Mouse (Mus musculus) bone marrow macrophage, adult 2 months (primary cell): ENCODE results near the gene Itih5. TPM values are rescaled to one million over a fixed set of nuclear protein-coding genes. Genes with fewer than 3 reads are reported as not detected.

Experiments used
- H3K27ac ChIP-seq: 2 replicates; pipeline ENCODE4 v1.5.1; 2012; ENCODE audit warnings: low read depth, low read length; ENCODE audit not compliant: insufficient read depth
- H3K4me1 ChIP-seq: 2 replicates; pipeline ENCODE4 v1.6.1; 2012; ENCODE audit warnings: low read length; ENCODE audit not compliant: control insufficient read depth, insufficient read depth
- H3K4me3 ChIP-seq: 2 replicates; pipeline ENCODE4 v1.5.1; 2012; ENCODE audit warnings: mild to moderate bottlenecking, low read length, moderate library complexity; ENCODE audit not compliant: insufficient read depth
- CTCF ChIP-seq: IDR thresholded peaks from 2 replicates; pipeline ENCODE4 v1.5.1; 2012; ENCODE audit warnings: low read depth, mild to moderate bottlenecking, low read length, moderate library complexity
- POLR2A ChIP-seq: IDR thresholded peaks from 2 replicates; pipeline ENCODE4 v1.6.1; 2012; ENCODE audit warnings: mild to moderate bottlenecking, low read depth, low read length, borderline replicate concordance
- polyA plus RNA-seq: library from polyadenylated mRNA; stranded (reverse); fragments of >200 nt; gene quantifications from 2 replicates; pipeline ENCODE4 v1.2.4, GENCODE M21; 2012; ENCODE audit not compliant: missing spikeins, insufficient read depth, insufficient read length

Itih5 gene
- polyA plus RNA-seq, 1 experiment = not detected

DNA sequence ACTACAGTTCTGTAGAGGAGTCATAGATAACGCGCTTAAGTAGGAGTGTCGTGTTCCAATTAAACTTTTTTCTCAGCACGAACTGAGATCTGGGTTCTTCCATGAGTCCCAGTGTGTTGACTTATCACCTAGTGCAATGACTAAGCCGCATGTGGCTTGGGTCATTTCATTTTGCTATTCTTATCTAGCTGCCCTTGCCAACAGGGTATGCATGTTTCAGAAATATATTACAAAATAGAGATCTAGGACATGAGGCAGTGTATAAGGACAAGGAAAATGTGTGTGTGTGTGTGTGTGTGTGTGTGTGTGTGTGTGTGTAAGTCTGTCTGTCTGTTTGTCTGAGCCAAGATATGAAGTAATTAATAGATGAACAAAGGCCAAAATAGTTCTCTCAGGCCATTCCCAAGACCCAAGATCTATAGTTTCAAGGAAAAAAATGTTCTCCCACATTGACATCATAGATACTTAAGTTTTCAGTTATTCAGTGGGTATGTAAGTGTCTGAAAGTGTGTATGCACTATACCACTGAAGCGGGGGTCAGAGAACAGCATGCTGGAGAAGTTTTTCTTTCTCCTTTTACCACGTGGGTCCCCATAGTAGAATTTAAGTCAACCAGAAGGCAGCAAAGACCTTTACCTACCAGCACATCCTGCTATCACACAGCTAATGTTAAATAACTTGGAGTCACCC lies 62.6 kb downstream of the Itih5 start:
- Histone ChIP-seq H3K4me3 (no peak overlapping the region), H3K4me1 (no peaks in the 10 kb centered on the region), H3K27ac (no peak overlapping the region)
- TF ChIP-seq CTCF = no peak

- H3K4me3 ChIP-seq = no peak overlapping the region
- TF ChIP-seq CTCF = no peak
- no peak for TF ChIP-seq POLR2A
- H3K27ac ChIP-seq = no peak overlapping the region
- H3K4me1 ChIP-seq = no peaks in the 10 kb centered on the region
Measured at GRCm38 (mm10) chr2:10216566-10217247, 63.3 kb downstream of the Itih5 start.

- Histone ChIP-seq H3K4me1 (no peaks in the 10 kb centered on the region), H3K27ac (no peak overlapping the region), H3K4me3 (no peak overlapping the region)
- TF ChIP-seq POLR2A (no peak), CTCF (no peak)
Measured at GRCm38 (mm10) chr2:10221862-10222261, 68.5 kb downstream of the Itih5 start.

GRCm38 (mm10) chr2:10226907-10227306 lies 73.5 kb downstream of the Itih5 start:
- Histone ChIP-seq H3K4me1 (no peaks in the 10 kb centered on the region), H3K27ac (no peak overlapping the region), H3K4me3 (no peak overlapping the region)
- TF ChIP-seq CTCF = no peak
- TF ChIP-seq POLR2A = no peak

DNA sequence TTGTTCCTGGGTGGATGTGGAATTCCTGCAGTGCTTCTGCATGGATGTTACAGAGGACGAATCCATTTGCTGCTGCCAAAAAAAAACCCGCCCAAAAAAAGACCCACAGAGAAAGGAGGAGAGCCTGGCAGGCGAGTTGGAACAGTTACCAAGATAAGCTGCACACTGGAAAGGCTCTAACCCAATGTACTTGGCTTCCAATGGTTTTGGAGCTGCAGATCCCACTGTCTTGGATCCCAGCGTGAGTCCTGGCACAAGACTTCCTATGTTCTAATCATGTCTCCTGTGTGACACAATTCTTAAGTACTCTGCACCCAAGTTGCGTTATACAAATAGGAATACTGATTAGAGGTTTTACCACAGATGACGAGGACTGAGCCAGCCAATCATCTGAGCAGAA lies 78.6 kb downstream of the Itih5 start:
- no peak overlapping the region for H3K27ac ChIP-seq
- TF ChIP-seq CTCF (no peak), POLR2A (no peak)
- H3K4me1 ChIP-seq = no peaks in the 10 kb centered on the region
- H3K4me3 ChIP-seq = no peak overlapping the region

- TF ChIP-seq CTCF = no peak
- TF ChIP-seq POLR2A = no peak
- Histone ChIP-seq H3K4me1 (no peaks in the 10 kb centered on the region), H3K27ac (no peak overlapping the region), H3K4me3 (no peak overlapping the region)
Measured at GRCm38 (mm10) chr2:10236554-10236953, 83.2 kb downstream of the Itih5 start.

GRCm38 (mm10) chr2:10242970-10243369 lies 89.6 kb downstream of the Itih5 start:
- TF ChIP-seq POLR2A (no peak), CTCF (no peak)
- no peak overlapping the region for H3K4me3 ChIP-seq
- no peak overlapping the region for H3K27ac ChIP-seq
- no peaks in the 10 kb centered on the region for H3K4me1 ChIP-seq

- no peak for TF ChIP-seq CTCF
- TF ChIP-seq POLR2A = no peak
- Histone ChIP-seq H3K4me3 (no peak overlapping the region), H3K27ac (no peak overlapping the region), H3K4me1 (no peaks in the 10 kb centered on the region)
Measured at GRCm38 (mm10) chr2:10250441-10250840, 97.1 kb downstream of the Itih5 start.

DNA sequence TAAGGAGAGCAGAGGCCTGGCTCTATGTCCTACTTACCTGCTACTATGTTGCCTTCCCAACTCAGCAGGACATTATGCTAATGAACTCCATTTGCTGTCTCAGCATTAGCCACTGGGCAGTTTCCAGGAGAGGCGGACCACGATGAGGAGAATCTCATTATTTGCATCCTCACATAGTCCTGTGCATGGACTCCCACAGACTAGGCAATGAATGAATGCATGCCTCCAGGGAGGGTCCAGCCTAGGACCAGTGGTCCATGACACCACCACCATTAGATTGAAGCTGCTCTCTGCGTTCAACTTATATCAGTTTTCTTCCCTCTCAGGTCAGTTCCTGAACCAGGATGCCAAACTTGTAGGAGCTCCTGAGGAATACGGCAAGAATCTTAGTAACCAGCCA lies 97.6 kb downstream of the Itih5 start:
- TF ChIP-seq POLR2A (no peak), CTCF (no peak)
- Histone ChIP-seq H3K4me1 (no peaks in the 10 kb centered on the region), H3K4me3 (no peak overlapping the region), H3K27ac (no peak overlapping the region)

DNA sequence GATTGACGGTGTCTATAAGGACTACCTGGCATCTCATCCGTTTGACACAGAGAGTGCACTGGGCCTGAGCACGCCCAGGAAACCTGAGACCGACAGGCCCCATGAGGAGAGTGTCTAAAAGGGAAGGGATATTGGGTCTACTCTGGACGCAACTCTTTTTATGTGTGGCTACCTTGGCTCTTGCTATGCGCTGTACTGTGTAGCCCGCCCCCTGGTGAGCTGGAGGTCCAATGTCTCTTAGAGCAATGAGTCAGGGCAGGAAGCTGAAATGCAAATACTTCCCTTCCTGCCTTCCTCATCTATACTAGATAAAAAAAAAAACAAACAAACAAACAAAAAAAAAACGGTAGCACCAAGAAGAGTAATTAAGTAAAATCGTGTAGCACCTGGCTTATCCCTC lies 98.1 kb downstream of the Itih5 start:
- Histone ChIP-seq H3K4me1 (no peaks in the 10 kb centered on the region), H3K27ac (no peak overlapping the region), H3K4me3 (no peak overlapping the region)
- no peak for TF ChIP-seq POLR2A
- no peak for TF ChIP-seq CTCF
